Mouse (Mus musculus): Measurements from ENCODE around the gene Vmn2r87. TPM values are rescaled to one million over a fixed set of nuclear protein-coding genes. Genes with fewer than 3 reads are reported as not detected.
A peak's percentile ranks its signal among the peaks of the same experiment; 100 is the strongest.
"Not testable (repeated sequence)": the region's sequence is repeated elsewhere in the genome, so short reads cannot be mapped to it uniquely, and the experiment has no call there.

Gene Vmn2r87
- total RNA-seq (2012; rRNA removed) (not detected in 2 replicates), polyA plus RNA-seq (2012; ENCODE audit: insufficient read depth in 1 of 2, insufficient read length in 2 of 2, low read depth in 1 of 2, low replicate concordance in 2 of 2, missing spikeins in 1 of 2) (not detected)

- Histone ChIP-seq H3K79me2 (ENCODE audit: control insufficient read depth, insufficient read depth, low read length, poor library complexity) (no peaks in the 10 kb centered on the region), H3K36me3 (ENCODE audit: control insufficient read depth in 1 of 2, insufficient read depth in 2 of 2, low read length in 2 of 2) (no peaks in the 10 kb centered on the region), H3K27me3 (ENCODE audit: control insufficient read depth in 1 of 2, insufficient read depth in 2 of 2, low read length in 2 of 2) (no peaks in the 10 kb centered on the region), H3K4me3 (ENCODE audit: control insufficient read depth in 1 of 2, insufficient read depth in 1 of 2, low read depth in 2 of 2, low read length in 2 of 2) (no peak within 1 kb of the TSS), H3K9me3 (replicated peaks; ENCODE audit: insufficient read depth, low read length) (no peaks in the 10 kb centered on the region), H3K4me1 (ENCODE audit: control insufficient read depth in 1 of 2, insufficient read depth in 2 of 2, low read length in 2 of 2) (no peaks in the 10 kb centered on the region), H3K9ac (ENCODE audit: control insufficient read depth, low read depth, low read length, poor library complexity, severe bottlenecking) (no peak within 1 kb of the TSS), H3K27ac (ENCODE audit: control insufficient read depth, low read depth, low read length) (no peak within 1 kb of the TSS)
- no peak for TF ChIP-seq GABPA (IDR thresholded peaks at IDR 0.05; ENCODE audit: low read depth, low read length)
- no peak for TF ChIP-seq MXI1 (IDR thresholded peaks at IDR 0.05; ENCODE audit: low read depth, low read length)
- DNase-seq (ENCODE audit: low read depth, low spot score) = no peak
Measured at GRCm38 (mm10) chr10:130497296-130497695, at the start of gene Vmn2r87. TSS of gene Vmn2r87 (minus strand) at chr10:130497396.

DNA sequence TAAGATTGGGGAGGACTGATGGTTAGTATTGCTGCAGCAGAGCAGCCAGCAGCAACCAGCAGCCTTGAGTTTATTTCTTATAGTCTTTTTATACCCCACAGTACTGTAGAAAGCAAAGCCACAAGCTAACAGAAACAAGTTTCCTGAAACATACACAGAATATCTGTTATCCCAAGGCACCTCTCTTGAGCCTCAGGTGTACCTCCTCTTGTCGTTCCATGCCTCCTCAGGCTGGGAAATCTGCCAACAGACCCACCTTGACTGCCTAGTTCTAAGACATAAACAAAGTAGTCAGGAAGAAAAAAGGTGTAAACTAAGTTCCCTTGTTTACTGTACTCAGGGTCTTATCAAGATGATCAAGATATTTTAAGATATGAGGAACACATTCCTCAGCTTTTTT, 47.1 kb upstream of the Vmn2r87 start:
- not testable (repeated sequence) for H3K9ac ChIP-seq (ENCODE audit: control insufficient read depth, low read depth, low read length, poor library complexity, severe bottlenecking); H3K9me3 ChIP-seq (replicated peaks; ENCODE audit: insufficient read depth, low read length); DNase-seq (ENCODE audit: low read depth, low spot score); H3K27me3 ChIP-seq (ENCODE audit: control insufficient read depth in 1 of 2, insufficient read depth in 2 of 2, low read length in 2 of 2); H3K27ac ChIP-seq (ENCODE audit: control insufficient read depth, low read depth, low read length); H3K4me3 ChIP-seq (ENCODE audit: control insufficient read depth in 1 of 2, insufficient read depth in 1 of 2, low read depth in 2 of 2, low read length in 2 of 2)
- Histone ChIP-seq H3K79me2 (ENCODE audit: control insufficient read depth, insufficient read depth, low read length, poor library complexity) (peaks cover 19% of the 10 kb centered on the region), H3K36me3 (ENCODE audit: control insufficient read depth in 1 of 2, insufficient read depth in 2 of 2, low read length in 2 of 2) (peaks cover 0 to 25% of the 10 kb centered on the region in 2 experiments; a peak in 2 of 4 replicates), H3K4me1 (ENCODE audit: control insufficient read depth in 1 of 2, insufficient read depth in 2 of 2, low read length in 2 of 2) (peaks cover 14 to 16% of the 10 kb centered on the region in 2 experiments; a peak in 3 of 4 replicates)
- 0 out of 2 replicates have a peak, but pooled peaks have one; percentile 9 for TF ChIP-seq ZNF384 (IDR thresholded peaks at IDR 0.05; ENCODE audit: low read depth, low read length)

- TF ChIP-seq MYC (IDR thresholded peaks at IDR 0.05; ENCODE audit: low read depth, low read length) (peak; percentile 76), NELFE (IDR thresholded peaks at IDR 0.05; ENCODE audit: low read depth, low read length) (peak; percentile 82), MAX (IDR thresholded peaks at IDR 0.05; ENCODE audit: low read length) (peak; percentile 65), ZMIZ1 (IDR thresholded peaks at IDR 0.05; ENCODE audit: low read depth, low read length) (0 out of 2 replicates have a peak, but pooled peaks have one; percentile 22), TBP (IDR thresholded peaks at IDR 0.05; ENCODE audit: low read depth, low read length) (peak; percentile 65), HCFC1 (IDR thresholded peaks at IDR 0.05; ENCODE audit: low read depth, low read length) (0 out of 2 replicates have a peak, but pooled peaks have one; percentile 50), SIN3A (IDR thresholded peaks at IDR 0.05; ENCODE audit: low read length) (peak; percentile 53; the same call in 1 of the 2 replicates), MXI1 (IDR thresholded peaks at IDR 0.05; ENCODE audit: low read depth, low read length) (peak; percentile 85), POLR2A (IDR thresholded peaks at IDR 0.05; ENCODE audit: control insufficient read depth in 1 of 2, insufficient read depth in 1 of 2, low read depth in 1 of 2, low read length in 2 of 2, poor library complexity in 1 of 2) (peak; percentile 78 to 87), POLR2AphosphoS2 (IDR thresholded peaks at IDR 0.05; ENCODE audit: low read length) (0 out of 2 replicates have a peak, but pooled peaks have one; percentile 42), USF1 (IDR thresholded peaks at IDR 0.05; ENCODE audit: low read depth, low read length) (peak; percentile 47; the same call in 1 of the 2 replicates)
- peak overlapping the region; percentile 51 for H3K27ac ChIP-seq (ENCODE audit: control insufficient read depth, low read depth, low read length)
- peak; percentile 89 for DNase-seq (ENCODE audit: low read depth, low spot score)
- peaks cover under 1 to 12% of the 10 kb centered on the region in 2 experiments; a peak in 2 of 4 replicates for H3K4me1 ChIP-seq (ENCODE audit: control insufficient read depth in 1 of 2, insufficient read depth in 2 of 2, low read length in 2 of 2)
- H3K36me3 ChIP-seq (ENCODE audit: control insufficient read depth in 1 of 2, insufficient read depth in 2 of 2, low read length in 2 of 2) = peaks cover 0 to 11% of the 10 kb centered on the region in 2 experiments; a peak in 2 of 4 replicates
- H3K27me3 ChIP-seq (ENCODE audit: control insufficient read depth in 1 of 2, insufficient read depth in 2 of 2, low read length in 2 of 2); H3K9me3 ChIP-seq (replicated peaks; ENCODE audit: insufficient read depth, low read length): not testable (repeated sequence)
- peaks cover 19% of the 10 kb centered on the region for H3K79me2 ChIP-seq (ENCODE audit: control insufficient read depth, insufficient read depth, low read length, poor library complexity)
- peak overlapping the region; percentile 74 to 92 for H3K4me3 ChIP-seq (ENCODE audit: control insufficient read depth in 1 of 2, insufficient read depth in 1 of 2, low read depth in 2 of 2, low read length in 2 of 2)
- H3K9ac ChIP-seq (ENCODE audit: control insufficient read depth, low read depth, low read length, poor library complexity, severe bottlenecking) = peak overlapping the region; percentile 79
Measured at GRCm38 (mm10) chr10:130541931-130542691, 44.9 kb upstream of the Vmn2r87 start.
